Mouse (Mus musculus) ES-E14 (cell line): ENCODE data around the gene Ccr9. TPM values are rescaled to one million over a fixed set of nuclear protein-coding genes. Genes with fewer than 3 reads are reported as not detected.

Experiments used
- DNase-seq: peaks from one replicate; pipeline ENCODE4 v3.0.0-alpha.2; 2013; ENCODE audit warnings: low read depth, low spot score
- H3K27ac ChIP-seq: 2 replicates; pipeline ENCODE4 v1.5.1; 2012; ENCODE audit warnings: low read depth, mild to moderate bottlenecking, low read length, moderate library complexity, mixed read lengths; ENCODE audit not compliant: poor library complexity, insufficient read depth, severe bottlenecking
- H3K36me3 ChIP-seq: 2 replicates; pipeline ENCODE4 v1.6.1; 2012; ENCODE audit warnings: mild to moderate bottlenecking, low read length, moderate library complexity, mixed read lengths; ENCODE audit not compliant: control insufficient read depth, poor library complexity, insufficient read depth, severe bottlenecking
- H3K4me1 ChIP-seq, 2 experiments: fragments of 150-350 bp in 1 of 2; sonication (generic) in 1 of 2; 2 replicates each; pipeline ENCODE4 v1.6.1; 2012; ENCODE audit warnings: low read length in 2 of 2, mild to moderate bottlenecking in 1 of 2, mixed read lengths in 1 of 2; ENCODE audit not compliant: control insufficient read depth in 2 of 2, insufficient read depth in 2 of 2, poor library complexity in 1 of 2
- H3K4me3 ChIP-seq, 2 experiments: fragments of 150-350 bp in 1 of 2; sonication (generic) in 1 of 2; 2 replicates each; pipeline ENCODE4 v1.5.1; 2012; ENCODE audit warnings: low read length in 2 of 2, low read depth in 1 of 2, mild to moderate bottlenecking in 1 of 2, mixed read lengths in 1 of 2; ENCODE audit not compliant: insufficient read depth in 1 of 2, poor library complexity in 1 of 2, severe bottlenecking in 1 of 2
- H3K9ac ChIP-seq: 2 replicates; pipeline ENCODE4 v1.6.1; 2012; ENCODE audit warnings: low read depth, mild to moderate bottlenecking, low read length, mixed read lengths; ENCODE audit not compliant: poor library complexity, insufficient read depth, severe bottlenecking
- H3K9me3 ChIP-seq: fragments of 150-350 bp; sonication (generic); 2 replicates; pipeline ENCODE4 v1.6.1; 2012; ENCODE audit warnings: low read depth, mild to moderate bottlenecking, low read length; ENCODE audit not compliant: control insufficient read depth, insufficient read depth
- CHD2 ChIP-seq: IDR thresholded peaks from 2 replicates; pipeline ENCODE4 v1.6.1; 2014; ENCODE audit warnings: mild to moderate bottlenecking, low read depth, low read length, inconsistent platforms
- HCFC1 ChIP-seq: IDR thresholded peaks from 2 replicates; pipeline ENCODE4 v1.6.1; 2012; ENCODE audit warnings: low read length, inconsistent platforms, borderline replicate concordance; ENCODE audit not compliant: insufficient read depth
- MAFK ChIP-seq: IDR thresholded peaks from 2 replicates; pipeline ENCODE4 v1.6.1; 2014; ENCODE audit warnings: mild to moderate bottlenecking, low read depth, low read length, inconsistent platforms; ENCODE audit not compliant: insufficient read depth
- ZC3H11A ChIP-seq: IDR thresholded peaks from 2 replicates; pipeline ENCODE4 v1.6.1; 2012; ENCODE audit warnings: low read depth, mild to moderate bottlenecking, inconsistent platforms, low read length, borderline replicate concordance
- ZNF384 ChIP-seq: IDR thresholded peaks from 2 replicates; pipeline ENCODE4 v1.6.1; 2012; ENCODE audit warnings: low read depth, low read length, inconsistent platforms
- in situ Hi-C, 2 experiments: fragments of 600-800 bp; cut with MboI; formaldehyde crosslinking; loops; one replicate each; pipeline ENCODE4 v1.15.1; 2025; ENCODE audit warnings: low sequenced_read_pairs in 2 of 2, inconsistent platforms in 1 of 2; ENCODE audit not compliant: unreplicated experiment in 2 of 2
- total RNA-seq: library from RNA; depleted of rRNA; stranded (reverse); fragments of 300-350 nt; gene quantifications from 2 replicates; pipeline ENCODE4 v1.2.3, GENCODE M21; 2012

The Ccr9 gene
- total RNA-seq, 1 experiment: not detected

DNA sequence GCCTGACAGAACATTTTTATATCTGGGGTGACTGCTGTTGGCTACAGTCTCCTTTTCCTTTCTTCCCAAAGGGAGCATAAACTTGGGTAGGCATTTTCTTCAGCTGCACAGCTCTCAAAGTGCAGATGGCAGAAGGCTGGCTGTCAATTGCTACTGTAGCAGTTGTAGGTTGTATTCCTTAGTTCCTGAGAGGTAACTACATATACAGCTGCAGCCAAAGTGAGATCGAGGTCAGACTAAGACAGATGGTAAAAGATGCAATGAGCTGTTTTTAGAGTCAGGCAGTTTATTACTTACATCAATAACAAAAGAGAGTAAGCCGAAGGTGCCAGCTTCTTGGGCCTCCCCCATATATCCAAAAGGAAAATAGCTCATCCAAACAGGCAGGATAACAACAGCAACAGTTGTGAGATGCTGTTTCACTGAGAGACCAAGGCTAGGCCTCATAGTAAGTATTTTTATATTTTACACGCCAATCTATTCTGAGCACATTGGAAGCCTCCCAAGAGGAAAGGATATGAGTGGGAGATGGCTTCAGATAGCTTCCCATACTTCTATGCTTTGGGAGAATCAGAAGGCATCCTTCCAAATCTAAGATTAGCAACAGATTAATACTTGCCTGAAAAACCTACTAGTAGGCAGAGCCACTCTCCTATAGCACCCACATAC, 17.5 kb downstream of the Ccr9 start:
- H3K27ac ChIP-seq: no peak overlapping the region
- no peaks in the 10 kb centered on the region; the same call in 1 of the 2 replicates for H3K36me3 ChIP-seq
- no peak overlapping the region for H3K9ac ChIP-seq
- no peaks in the 10 kb centered on the region for H3K9me3 ChIP-seq
- no peak for TF ChIP-seq ZC3H11A
- TF ChIP-seq ZNF384: no peak
- no peak for TF ChIP-seq HCFC1
- TF ChIP-seq CHD2: no peak
- no peak for TF ChIP-seq MAFK
- DNase-seq: no peak
- H3K4me3 ChIP-seq: no peak overlapping the region
- no peaks in the 10 kb centered on the region for H3K4me1 ChIP-seq
- in situ Hi-C loops: no loop called here

DNA sequence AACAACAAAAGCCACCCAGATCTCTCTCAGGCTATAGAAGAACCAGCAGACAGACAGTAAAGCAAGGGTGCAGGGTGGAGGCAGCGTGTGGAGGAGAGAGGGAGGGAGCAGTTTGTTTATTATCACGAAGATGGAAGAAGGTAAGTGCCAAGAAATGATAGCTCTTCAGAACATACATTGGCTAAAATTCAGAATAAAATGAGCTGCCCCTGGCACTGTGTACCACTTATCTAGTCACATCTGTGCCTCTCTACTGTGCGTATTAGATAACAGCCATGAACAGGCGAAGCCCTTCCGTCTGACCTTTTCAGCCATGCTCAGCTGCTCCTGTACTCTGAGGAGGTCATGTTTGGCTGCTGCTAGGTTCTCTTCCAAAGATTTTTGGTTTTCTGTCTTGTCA, 23.6 kb downstream of the Ccr9 start:
- H3K4me3 ChIP-seq: no peak overlapping the region
- H3K9ac ChIP-seq: no peak overlapping the region
- H3K4me1 ChIP-seq: no peaks in the 10 kb centered on the region
- no peak overlapping the region for H3K27ac ChIP-seq
- H3K36me3 ChIP-seq: no peaks in the 10 kb centered on the region
- no peak for TF ChIP-seq ZNF384
- TF ChIP-seq HCFC1: no peak
- no peaks in the 10 kb centered on the region for H3K9me3 ChIP-seq
- no peak for DNase-seq
- in situ Hi-C loops: no loop called here

DNA sequence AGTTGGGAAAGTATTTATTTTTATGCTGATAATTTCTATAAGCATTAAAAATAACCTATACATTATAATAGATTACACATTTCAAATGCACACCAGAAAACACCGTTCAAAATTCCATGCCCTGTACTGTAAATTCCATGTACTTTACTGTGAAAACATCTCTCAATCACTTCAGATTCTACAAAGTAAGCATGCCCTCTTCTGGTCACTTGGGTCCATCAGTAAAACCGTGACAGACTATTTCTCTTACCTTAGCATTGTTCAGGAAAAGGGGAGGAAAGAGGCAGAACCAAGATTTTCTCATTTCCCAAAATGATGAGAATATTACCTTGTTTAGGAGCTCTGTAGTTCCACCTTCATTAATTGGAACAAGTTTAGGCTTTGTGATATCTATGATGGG, 31.0 kb downstream of the Ccr9 start:
- Histone ChIP-seq H3K9ac (no peak overlapping the region), H3K36me3 (no peaks in the 10 kb centered on the region), H3K4me1 (no peaks in the 10 kb centered on the region), H3K4me3 (no peak overlapping the region), H3K27ac (no peak overlapping the region), H3K9me3 (no peaks in the 10 kb centered on the region)
- no peak for TF ChIP-seq ZC3H11A
- no peak for TF ChIP-seq HCFC1
- TF ChIP-seq CHD2: no peak
- TF ChIP-seq MAFK: no peak
- TF ChIP-seq ZNF384: no peak
- in situ Hi-C loops: no loop called here
- DNase-seq: no peak

DNA sequence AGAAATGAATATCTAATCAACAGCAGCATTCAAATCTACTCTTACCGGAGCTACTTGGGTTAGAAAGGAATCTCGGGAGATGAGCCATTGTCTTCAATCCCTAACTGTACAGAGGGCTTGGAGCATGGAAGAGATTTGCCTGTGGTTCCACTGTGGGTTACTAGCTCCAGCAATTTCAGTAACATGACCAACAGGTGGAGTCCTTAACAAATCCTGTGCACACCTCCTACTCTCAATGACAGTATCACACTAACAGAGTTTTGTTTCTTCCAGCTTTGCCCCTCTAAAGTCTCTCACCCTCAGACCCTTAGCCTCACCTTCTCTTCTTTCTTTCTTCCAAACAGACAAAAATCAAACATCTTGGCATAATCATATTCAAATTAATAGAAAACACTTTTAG, 34.9 kb downstream of the Ccr9 start:
- Histone ChIP-seq H3K4me3 (no peak overlapping the region), H3K36me3 (no peaks in the 10 kb centered on the region), H3K27ac (no peak overlapping the region), H3K9me3 (no peaks in the 10 kb centered on the region), H3K4me1 (peaks cover 0 to 3% of the 10 kb centered on the region in 2 experiments; a peak in 1 of 4 replicates), H3K9ac (no peak overlapping the region)
- DNase-seq: no peak
- in situ Hi-C loops: no loop called here
- TF ChIP-seq CHD2 (no peak), MAFK (no peak), HCFC1 (no peak), ZC3H11A (no peak), ZNF384 (no peak)

DNA sequence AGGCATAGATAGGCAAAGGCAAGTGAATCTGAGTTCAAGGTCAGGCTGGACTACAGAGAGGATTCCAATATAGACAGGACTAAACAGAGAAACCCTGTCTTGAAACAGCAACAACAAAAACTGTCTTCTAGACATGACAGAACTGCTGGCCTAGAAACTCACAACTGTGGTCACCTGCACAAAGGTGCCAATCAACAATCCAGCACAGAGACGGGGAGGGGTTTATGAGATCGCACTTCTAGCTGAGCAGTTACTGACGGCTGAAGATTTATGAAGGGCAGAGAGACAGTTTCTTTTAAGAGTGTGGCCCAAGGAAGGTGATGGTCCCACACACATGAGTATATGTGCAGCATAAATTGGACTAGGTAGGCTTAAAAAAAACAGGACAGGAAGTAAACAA, 38.1 kb downstream of the Ccr9 start:
- Histone ChIP-seq H3K9ac (no peak overlapping the region), H3K9me3 (no peaks in the 10 kb centered on the region), H3K4me3 (no peak overlapping the region; a peak in 1 of 4 replicates)

More for the DNA sequence above, 38.1 kb downstream of the Ccr9 start:
- in situ Hi-C loops: no loop called here
- Histone ChIP-seq H3K36me3 (no peaks in the 10 kb centered on the region), H3K27ac (no peak overlapping the region), H3K4me1 (peaks cover 0 to 3% of the 10 kb centered on the region in 2 experiments; a peak in 1 of 4 replicates)
- TF ChIP-seq HCFC1 (no peak), ZNF384 (no peak), CHD2 (no peak), ZC3H11A (no peak), MAFK (no peak)
- no peak for DNase-seq
